Mouse (Mus musculus): ENCODE measurements around the gene Gpd1l.
A peak's percentile ranks its signal among the peaks of the same experiment; 100 is the strongest.
"Not testable (repeated sequence)": the region's sequence is repeated elsewhere in the genome, so short reads cannot be mapped to it uniquely, and the experiment has no call there.

The Gpd1l gene

GRCm38 (mm10) chr9:114933723-114934171, at the start of gene Gpd1l:
Gene Gpd1l, minus strand, starts transcription at chr9:114933987.
- peak; percentile 85 for DNase-seq (ENCODE audit: low read depth)

- no peak for DNase-seq (ENCODE audit: low read depth)
Observed at GRCm38 (mm10) chr9:114982689-114983360, 49.0 kb upstream of the Gpd1l start, which contains the start of gene Rps27rt. Gene Rps27rt, minus strand, starts transcription at chr9:114982739.

- DNase-seq (ENCODE audit: low read depth), result no peak
Observed at GRCm38 (mm10) chr9:114979969-114980368, 46.2 kb upstream of the Gpd1l start.

GRCm38 (mm10) chr9:114978281-114979111, 44.7 kb upstream of the Gpd1l start, which contains the start of gene Osbpl10:
Gene Osbpl10, plus strand, starts transcription at chr9:114978569.
- no peak for DNase-seq (ENCODE audit: low read depth)

- DNase-seq (ENCODE audit: low read depth), result no peak
Observed at GRCm38 (mm10) chr9:114977461-114978280, 43.9 kb upstream of the Gpd1l start.

- not testable (repeated sequence) for DNase-seq (ENCODE audit: low read depth)
Observed at GRCm38 (mm10) chr9:114966286-114966685, 32.5 kb upstream of the Gpd1l start.

- no peak for DNase-seq (ENCODE audit: low read depth)
Observed at GRCm38 (mm10) chr9:114964093-114964492, 30.3 kb upstream of the Gpd1l start.

GRCm38 (mm10) chr9:114960844-114961243, 27.1 kb upstream of the Gpd1l start:
- DNase-seq (ENCODE audit: low read depth), result no peak

GRCm38 (mm10) chr9:114960043-114960789, 26.4 kb upstream of the Gpd1l start:
- no peak for DNase-seq (ENCODE audit: low read depth)

GRCm38 (mm10) chr9:114956945-114957344, 23.2 kb upstream of the Gpd1l start:
- DNase-seq (ENCODE audit: low read depth), result peak; percentile 62

- DNase-seq (ENCODE audit: low read depth), result no peak
Observed at GRCm38 (mm10) chr9:114955340-114955739, 21.6 kb upstream of the Gpd1l start.

GRCm38 (mm10) chr9:114952866-114953265, 19.1 kb upstream of the Gpd1l start:
- peak; percentile 55 for DNase-seq (ENCODE audit: low read depth)

GRCm38 (mm10) chr9:114948395-114948794, 14.6 kb upstream of the Gpd1l start:
- DNase-seq (ENCODE audit: low read depth), result peak; percentile 22

GRCm38 (mm10) chr9:114945576-114945975, 11.8 kb upstream of the Gpd1l start:
- no peak for DNase-seq (ENCODE audit: low read depth)

GRCm38 (mm10) chr9:114944642-114945041, 10.9 kb upstream of the Gpd1l start:
- no peak for DNase-seq (ENCODE audit: low read depth)

- no peak for DNase-seq (ENCODE audit: low read depth)
Observed at GRCm38 (mm10) chr9:114936687-114937086, 2.9 kb upstream of the Gpd1l start.

GRCm38 (mm10) chr9:114935321-114935720, 1.5 kb upstream of the Gpd1l start:
- no peak for DNase-seq (ENCODE audit: low read depth)

GRCm38 (mm10) chr9:114934231-114934630, 444 bp upstream of the Gpd1l start:
- DNase-seq (ENCODE audit: low read depth), result no peak

- DNase-seq (ENCODE audit: low read depth), result no peak
Observed at GRCm38 (mm10) chr9:114933037-114933722, 607 bp downstream of the Gpd1l start.

GRCm38 (mm10) chr9:114932607-114933006, 1.2 kb downstream of the Gpd1l start:
- peak; percentile 43 for DNase-seq (ENCODE audit: low read depth)
